Mouse (Mus musculus) right cerebral cortex, postnatal 36 days (tissue): ENCODE results near the gene 4930447C04Rik.

ENCODE experiments used
- DNase-seq, 2 experiments: peaks; one replicate each; pipeline ENCODE4 v3.0.0; 2022; ENCODE audit warnings: low spot score in 2 of 2, mixed read lengths in 1 of 2

4930447C04Rik gene

GRCm38 (mm10) chr12:72841500-72841899 lies 99.1 kb downstream of the 4930447C04Rik start:
- DNase-seq, result no peak

GRCm38 (mm10) chr12:72837302-72837701 lies 103.3 kb downstream of the 4930447C04Rik start:
- no peak for DNase-seq

DNA sequence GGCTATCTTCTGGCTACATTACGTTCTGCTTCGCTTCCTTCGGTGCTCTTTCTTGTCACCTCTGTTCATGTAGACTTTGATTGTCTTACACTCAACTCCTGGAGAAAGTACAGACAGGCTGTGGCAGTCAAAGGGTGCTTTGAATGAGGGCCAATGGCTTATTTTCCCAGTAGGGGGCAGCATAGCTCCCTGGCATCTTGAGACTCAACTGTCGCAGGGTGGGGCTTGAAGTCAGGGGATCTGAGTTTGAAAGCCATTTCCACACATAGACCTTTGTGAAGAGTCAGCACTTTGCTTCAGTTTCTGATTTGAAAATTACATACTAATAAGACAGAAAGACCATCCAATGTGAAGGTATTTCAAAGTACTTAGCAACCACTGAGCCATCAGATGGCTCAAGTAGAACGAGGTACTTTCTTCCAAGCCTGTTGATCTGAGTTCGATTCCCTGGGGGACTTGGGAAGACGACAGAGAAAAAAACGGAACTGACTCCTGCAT lies 105.0 kb downstream of the 4930447C04Rik start:
- DNase-seq, result no peak

- no peak for DNase-seq
Measured at GRCm38 (mm10) chr12:72834773-72835517, 105.6 kb downstream of the 4930447C04Rik start.

DNA sequence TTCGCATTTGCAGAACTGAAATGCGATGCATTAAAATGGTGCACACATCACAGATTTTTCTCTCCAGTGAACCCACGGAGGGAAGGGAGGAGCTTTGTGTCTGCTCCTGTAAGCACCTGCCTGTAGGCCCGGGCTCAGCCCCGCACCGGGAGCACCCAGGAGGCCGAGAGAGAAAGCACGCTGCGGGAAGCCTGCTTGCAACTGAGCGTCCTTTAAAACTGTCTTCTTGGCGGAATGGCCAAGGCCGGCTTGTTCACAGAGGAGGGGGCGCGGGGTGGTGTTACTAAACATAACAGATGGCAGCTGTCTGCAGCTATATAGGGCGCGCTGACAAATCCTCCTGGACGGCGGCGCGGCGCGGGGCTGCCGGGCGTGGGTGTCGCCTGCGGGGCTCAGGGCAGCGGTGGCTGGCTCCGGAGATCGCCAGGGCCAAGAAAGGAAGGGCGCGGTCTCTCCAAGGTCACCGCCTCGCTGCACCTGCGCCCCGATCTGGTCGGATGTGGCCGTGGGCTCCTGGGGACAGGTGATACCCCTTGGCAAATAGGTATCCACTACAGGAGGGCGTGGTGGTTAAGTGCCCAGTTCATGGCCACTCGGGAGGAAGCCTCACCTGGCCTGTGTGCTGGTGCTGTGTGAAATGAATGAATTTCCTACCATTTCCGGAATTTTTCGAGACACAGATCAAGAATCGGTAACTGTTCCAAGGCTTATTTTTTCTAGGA lies 108.7 kb downstream of the 4930447C04Rik start:
- peak; percentile 82 for DNase-seq
